Mouse (Mus musculus) lung, adult 2 months (tissue): ENCODE data around the gene Spint4. TPM values are rescaled to one million over a fixed set of nuclear protein-coding genes. Genes with fewer than 3 reads are reported as not detected.

Source experiments
- DNase-seq: peaks from one replicate; pipeline ENCODE4 v3.0.0; 2022
- H3K4me1 ChIP-seq: fragments of 200-500 bp; 2 replicates; pipeline ENCODE4 v1.6.1; 2011; ENCODE audit warnings: low read length; ENCODE audit not compliant: control insufficient read depth, insufficient read depth
- H3K4me3 ChIP-seq: fragments of 200-500 bp; replicated peaks from 2 replicates; pipeline ENCODE3; 2011; ENCODE audit warnings: low read depth, mild to moderate bottlenecking, control low read depth, low read length; ENCODE audit errors: extremely low read depth
- CTCF ChIP-seq: fragments of 200-500 bp; IDR thresholded peaks from 2 replicates; pipeline ENCODE4 v1.5.1; 2011; ENCODE audit warnings: mild to moderate bottlenecking, low read length, control low read depth; ENCODE audit not compliant: insufficient read depth
- POLR2A ChIP-seq: fragments of 200-500 bp; IDR thresholded peaks from 2 replicates; pipeline ENCODE4 v1.6.1; 2011; ENCODE audit warnings: low read depth, mild to moderate bottlenecking, control low read depth, low read length, borderline replicate concordance; ENCODE audit errors: extremely low read depth
- WGBS: fragments of 180-500 bp; shearing (Covaris S2); methylation state at CpG from one replicate; pipeline ENCODE4 v1.1.7; 2018; 5-methylcytosine and 5-hydroxymethylcytosine counted together
- polyA plus RNA-seq: library from polyadenylated mRNA; depleted of rRNA; stranded (reverse); fragments of >200 nt; gene quantifications from 2 replicates; pipeline ENCODE4 v1.2.3, GENCODE M21; 2012; rRNA removed

Spint4 gene
- polyA plus RNA-seq, 1 experiment, result not detected

- DNase-seq, result no peak
- Histone ChIP-seq H3K4me1 (peaks cover 5% of the 10 kb centered on the region), H3K4me3 (peak overlapping the region; percentile 99)
- TF ChIP-seq POLR2A (no peak), CTCF (no peak)
- WGBS, result 28% methylated on average over 8 of the region's 8 CpGs
These were observed 48.4 kb downstream of the Spint4 start for GRCm38 (mm10) chr2:164746693-164747092.

DNA sequence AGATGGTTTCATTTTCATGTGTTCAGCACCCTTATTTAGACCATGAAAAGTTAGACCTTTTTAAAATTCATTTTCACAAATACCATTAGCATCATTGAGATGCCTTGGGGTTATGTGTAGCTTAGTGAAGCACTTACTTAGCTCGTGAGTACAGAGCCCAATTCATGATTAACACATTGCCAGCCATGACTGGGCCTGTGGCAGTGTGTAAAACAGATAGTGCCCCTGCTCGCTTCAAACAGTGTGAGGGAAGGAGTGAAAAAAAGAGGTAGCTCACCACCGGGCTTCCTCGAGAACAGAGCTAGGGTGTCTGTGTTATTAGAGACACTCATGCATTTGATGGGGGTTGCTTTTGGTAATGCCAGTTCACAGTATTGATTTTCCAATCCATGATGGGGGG lies 49.9 kb downstream of the Spint4 start:
- no peak for DNase-seq
- TF ChIP-seq POLR2A (no peak), CTCF (no peak)
- WGBS, result 81% methylated on average over 4 of the region's 4 CpGs
- no peak overlapping the region for H3K4me3 ChIP-seq
- H3K4me1 ChIP-seq, result peaks cover 5% of the 10 kb centered on the region

DNA sequence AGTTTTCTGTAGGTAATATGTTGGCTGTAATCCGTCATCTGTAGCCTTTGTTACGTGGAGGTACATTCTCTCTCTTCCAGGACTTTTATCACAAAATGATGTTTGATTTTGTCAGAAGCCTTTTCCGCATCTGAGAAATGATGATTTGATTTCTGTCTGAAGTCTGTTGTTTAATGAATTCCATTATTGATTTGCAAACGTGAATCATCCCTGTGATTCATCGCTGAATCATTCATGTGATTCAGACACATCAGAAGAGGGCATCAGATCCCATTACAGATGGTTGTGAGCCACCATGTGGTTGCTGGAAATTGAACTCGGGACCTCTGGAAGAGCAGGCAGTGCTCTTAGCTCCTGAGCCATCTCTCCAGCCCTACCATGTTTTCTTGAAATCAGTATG lies 50.7 kb downstream of the Spint4 start:
- DNase-seq, result no peak
- WGBS, result 81% methylated on average over 6 of the region's 6 CpGs
- Histone ChIP-seq H3K4me3 (no peak overlapping the region), H3K4me1 (peaks cover 5% of the 10 kb centered on the region)
- TF ChIP-seq POLR2A, result no peak
- no peak for TF ChIP-seq CTCF

Other genes with a start within 250 kb of the Spint4 start
- gene Sys1, start 241.5 kb upstream of the Spint4 start, polyA plus RNA-seq, result 89.8 and 133 TPM in 2 replicates
- 47.7 and 52.2 TPM in 2 replicates for gene Gm20458, start 237.5 kb upstream of the Spint4 start, polyA plus RNA-seq
- not detected in 2 replicates for gene Trp53tg5, start 224.8 kb upstream of the Spint4 start, polyA plus RNA-seq
- 52.6 and 72.9 TPM in 2 replicates for gene Dbndd2, start 212.4 kb upstream of the Spint4 start, polyA plus RNA-seq
- gene Pigt, start 201.0 kb upstream of the Spint4 start, polyA plus RNA-seq, result 93.8 and 104 TPM in 2 replicates
- 1,286 and 1,630 TPM in 2 replicates for gene Wfdc2, start 136.1 kb upstream of the Spint4 start, polyA plus RNA-seq
- gene Spint3, start 125.0 kb upstream of the Spint4 start, polyA plus RNA-seq, result not detected in 2 replicates
- gene Wfdc6a, start 113.1 kb upstream of the Spint4 start, polyA plus RNA-seq, result 2.3 and 2.4 TPM in 2 replicates
- 0.27 and 0.65 TPM in 2 replicates for gene Eppin, start 104.9 kb upstream of the Spint4 start, polyA plus RNA-seq
- 1.3 and 1.9 TPM in 2 replicates for gene Wfdc6b, start 85.0 kb upstream of the Spint4 start, polyA plus RNA-seq
- gene Wfdc8, start 84.9 kb upstream of the Spint4 start, polyA plus RNA-seq, result 5.3 and 8.5 TPM in 2 replicates
- 0.97 and 1.9 TPM in 2 replicates for gene Wfdc16, start 59.7 kb upstream of the Spint4 start, polyA plus RNA-seq
- gene Wfdc10, start 42.5 kb upstream of the Spint4 start, polyA plus RNA-seq, result 7.9 and 10.9 TPM in 2 replicates
- gene Wfdc9, start 41.9 kb upstream of the Spint4 start, polyA plus RNA-seq, result not detected in 2 replicates
- not detected in 2 replicates for gene Wfdc11, start 24.4 kb upstream of the Spint4 start, polyA plus RNA-seq
- 0.98 and 1.3 TPM in 2 replicates for gene Wfdc13, start 13.4 kb upstream of the Spint4 start, polyA plus RNA-seq
- gene Spint5, start 16.8 kb downstream of the Spint4 start, polyA plus RNA-seq, result not detected in 2 replicates
- gene Wfdc3, start 47.4 kb downstream of the Spint4 start, polyA plus RNA-seq, result 1.3 and 2.3 TPM in 2 replicates
- 25.5 and 63.1 TPM in 2 replicates for gene Dnttip1, start 47.5 kb downstream of the Spint4 start, polyA plus RNA-seq
- 6.2 and 9.7 TPM in 2 replicates for gene Ube2c, start 71.4 kb downstream of the Spint4 start, polyA plus RNA-seq
- 237 TPM in 1 of 2 replicates, not detected in the other for gene Tnnc2, start 81.5 kb downstream of the Spint4 start, polyA plus RNA-seq
- 52.0 and 61.8 TPM in 2 replicates for gene Snx21, start 87.3 kb downstream of the Spint4 start, polyA plus RNA-seq
- 35.7 and 38.6 TPM in 2 replicates for gene Acot8, start 106.4 kb downstream of the Spint4 start, polyA plus RNA-seq
- gene Zswim3, start 106.6 kb downstream of the Spint4 start, polyA plus RNA-seq, result 3.1 and 3.8 TPM in 2 replicates
- gene Zswim1, start 124.2 kb downstream of the Spint4 start, polyA plus RNA-seq, result 9.8 and 10.3 TPM in 2 replicates
- 0.54 and 1.1 TPM in 2 replicates for gene Spata25, start 130.0 kb downstream of the Spint4 start, polyA plus RNA-seq
- gene Ctsa, start 134.4 kb downstream of the Spint4 start, polyA plus RNA-seq, result 289 and 294 TPM in 2 replicates
- gene Neurl2, start 135.0 kb downstream of the Spint4 start, polyA plus RNA-seq, result 14.8 and 17.9 TPM in 2 replicates
- 873 and 1,096 TPM in 2 replicates for gene Pltp, start 159.2 kb downstream of the Spint4 start, polyA plus RNA-seq
- 42.9 and 44.3 TPM in 2 replicates for gene Pcif1, start 180.8 kb downstream of the Spint4 start, polyA plus RNA-seq
- gene Zfp335, start 213.3 kb downstream of the Spint4 start, polyA plus RNA-seq, result 33.2 and 34.9 TPM in 2 replicates
- 12.4 and 13.4 TPM in 2 replicates for gene Mmp9, start 242.3 kb downstream of the Spint4 start, polyA plus RNA-seq